In genomic region chr6:90350011-90350410, GRCm38 (mm10) we compare ENCODE assay signal across 43 mouse cellular contexts. TPM values are rescaled to one million over a fixed set of nuclear protein-coding genes. Genes with fewer than 3 reads are reported as not detected.
DNase-seq lines count a peak whose midpoint lies in the region; ATAC-seq and TF ChIP-seq lines count a peak whose summit lies in the region.
"Had no signal": no experiment of that assay in that cellular context is flagged by ENCODE, and none has a peak within 500 bp of the region (broad histone marks: within the 10 kb centered on the region; RNA-seq: fewer than 3 reads in every experiment).

No protein-coding gene starts in this region.

- H3K9ac ChIP-seq in hindbrain, postnatal 0 days (replicated peaks; ENCODE audit: low read length): no peak overlapping the region
- H3K9ac ChIP-seq: embryonic facial prominence, embryonic 12.5 days; heart, embryonic 13.5 days; limb, embryonic 15.5 days; liver, embryonic 13.5 days; midbrain, embryonic 15.5 days; neural tube, embryonic 13.5 days had no signal

- no peak overlapping the region for H3K27ac ChIP-seq in hindbrain, embryonic 10.5 days
- H3K27ac ChIP-seq in hindbrain, postnatal 0 days: no peak overlapping the region
- H3K27ac ChIP-seq: embryonic facial prominence, embryonic 12.5 days; heart, embryonic 13.5 days; limb, embryonic 15.5 days; liver, embryonic 13.5 days; midbrain, embryonic 15.5 days; neural tube, embryonic 13.5 days had no signal

- no peak overlapping the region for H3K4me2 ChIP-seq in hindbrain, postnatal 0 days (ENCODE audit: low read depth, low read length)
- H3K4me2 ChIP-seq: embryonic facial prominence, embryonic 12.5 days; heart, embryonic 13.5 days; limb, embryonic 15.5 days; liver, embryonic 13.5 days; midbrain, embryonic 15.5 days; neural tube, embryonic 13.5 days had no signal

- no peaks in the 10 kb centered on the region for H3K27me3 ChIP-seq in hindbrain, embryonic 10.5 days (ENCODE audit: insufficient read depth, poor library complexity, severe bottlenecking)
- no peaks in the 10 kb centered on the region for H3K27me3 ChIP-seq in hindbrain, postnatal 0 days (ENCODE audit: insufficient read depth, low read length)
- H3K27me3 ChIP-seq: embryonic facial prominence, embryonic 12.5 days; limb, embryonic 15.5 days; liver, embryonic 13.5 days; midbrain, embryonic 15.5 days; neural tube, embryonic 13.5 days had no signal

- no peaks in the 10 kb centered on the region for H3K9me3 ChIP-seq in hindbrain, embryonic 10.5 days
- no peaks in the 10 kb centered on the region for H3K9me3 ChIP-seq in hindbrain, postnatal 0 days (ENCODE audit: low read length)
- H3K9me3 ChIP-seq: embryonic facial prominence, embryonic 12.5 days; heart, embryonic 13.5 days; limb, embryonic 15.5 days; liver, embryonic 13.5 days; megakaryocyte, embryonic 14.5 days; midbrain, embryonic 15.5 days; neural tube, embryonic 13.5 days had no signal

- WGBS in hindbrain, embryonic 10.5 days: 61% methylated on average over 2 of the region's 2 CpGs
- WGBS in hindbrain, postnatal 0 days: 48% methylated on average over 2 of the region's 2 CpGs

- TF ChIP-seq CTCF in hindbrain, postnatal 0 days (IDR thresholded peaks at IDR 0.05; ENCODE audit: low read depth): no peak

- H3K4me3 ChIP-seq in hindbrain, embryonic 10.5 days: no peak overlapping the region
- no peak overlapping the region for H3K4me3 ChIP-seq in hindbrain, postnatal 0 days (ENCODE audit: low read length)
- H3K4me3 ChIP-seq: embryonic facial prominence, embryonic 12.5 days; erythroblast, embryonic 14.5 days; heart, embryonic 13.5 days; limb, embryonic 15.5 days; liver, embryonic 13.5 days; megakaryocyte, embryonic 14.5 days; midbrain, embryonic 15.5 days; neural tube, embryonic 13.5 days had no signal

- H3K36me3 ChIP-seq in hindbrain, embryonic 10.5 days: no peaks in the 10 kb centered on the region
- H3K36me3 ChIP-seq in hindbrain, postnatal 0 days (ENCODE audit: insufficient read depth, low read length): no peaks in the 10 kb centered on the region
- H3K36me3 ChIP-seq: embryonic facial prominence, embryonic 12.5 days; heart, embryonic 13.5 days; limb, embryonic 15.5 days; liver, embryonic 13.5 days; midbrain, embryonic 15.5 days; neural tube, embryonic 13.5 days had no signal

- DNase-seq in hindbrain, embryonic 10.5 days (ENCODE audit: low spot score): peak; percentile 34
- DNase-seq in hindbrain, postnatal 0 days (ENCODE audit: low spot score): no peak
- DNase-seq in 3T3-L1 (ENCODE audit: low read depth, low spot score) (peak; percentile 61), adipocyte (ENCODE audit: low spot score) (peak; percentile 47)
- peak; percentile 37 for DNase-seq in mesoderm, embryonic 11.5 days (ENCODE audit: low read depth, low spot score)
- DNase-seq in kidney, postnatal 25 days: no peak
- DNase-seq in adrenal gland, adult 18-20 months (ENCODE audit: low spot score in 2 of 2): no peak
- DNase-seq: adrenal gland, postnatal 10 days; B cell, adult 2 months; cerebellum, adult 11 months; cerebellum, adult 9-10 months; cerebellum, postnatal 36 days; gastrocnemius, postnatal 10 days; heart, postnatal 10 days; kidney, postnatal 14 days; liver, embryonic 13.5 days; lung, adult 18-20 months; lung, postnatal 4 days; right cerebral cortex, postnatal 4 days; thymus, postnatal 4 days had no signal

- ATAC-seq in hindbrain, postnatal 0 days: no peak
- ATAC-seq: activated CD4-positive, CD25-positive, alpha-beta regulatory T cell, adult 4 months; forebrain, embryonic 16.5 days; intestine, embryonic 16.5 days; lung, postnatal 0 days; midbrain, embryonic 15.5 days had no signal

- no peaks in the 10 kb centered on the region; the same call in 1 of the 2 replicates for H3K4me1 ChIP-seq in hindbrain, embryonic 10.5 days (replicated peaks)
- H3K4me1 ChIP-seq in hindbrain, postnatal 0 days (ENCODE audit: insufficient read depth, low read length): no peaks in the 10 kb centered on the region
- H3K4me1 ChIP-seq: heart, embryonic 13.5 days; liver, embryonic 13.5 days; midbrain, embryonic 15.5 days; neural tube, embryonic 13.5 days had no signal

RNA-seq across cellular contexts. Expression of gene Uroc1, which starts 16.9 kb away (rescaled TPM):
- polyA plus RNA-seq in hindbrain, embryonic 10.5 days (2016; fragmentation: Nextera tagmentation; extraction: Ambion mirVana): not detected in 2 replicates
- 0.07 TPM in 1 of 2 replicates, not detected in the other for total RNA-seq in hindbrain, postnatal 0 days (2014; rRNA removed)
- 0.04 TPM in 1 of 2 replicates, not detected in the other for polyA plus RNA-seq in hindbrain, postnatal 0 days (2015; fragmentation: Nextera tagmentation; extraction: Ambion mirVana)
- total RNA-seq in adrenal gland, adult 18-20 months (2021): under 1 TPM; 0.10 to 0.13 TPM
- total RNA-seq: gastrocnemius, postnatal 10 days; heart, adult 8-10 months; heart, postnatal 10 days; hematopoietic stem cell, adult 5-6 weeks; layer of hippocampus, adult 18-20 months; left cerebral cortex, adult 18-20 months; left cerebral cortex, postnatal 14 days had no signal
- polyA plus RNA-seq: activated CD4-positive, CD25-positive, alpha-beta regulatory T cell, adult 4 months; embryonic facial prominence, embryonic 12.5 days; erythroblast, embryonic 14.5 days; forebrain, embryonic 11.5 days; forebrain, embryonic 16.5 days; lung, postnatal 0 days; midbrain, embryonic 15.5 days; neural tube, embryonic 13.5 days; stomach, embryonic 14.5 days; testis, adult 2 months had no signal

RNA-seq across cellular contexts. Expression of gene Zxdc, which starts 19.3 kb away (rescaled TPM):
- polyA plus RNA-seq in hindbrain, embryonic 10.5 days (2016; fragmentation: Nextera tagmentation; extraction: Ambion mirVana): 5.8 and 8.4 TPM in 2 replicates
- total RNA-seq in hindbrain, postnatal 0 days (2014; rRNA removed): 45.7 and 49.7 TPM in 2 replicates
- polyA plus RNA-seq in hindbrain, postnatal 0 days (2015; fragmentation: Nextera tagmentation; extraction: Ambion mirVana): 7.4 and 7.8 TPM in 2 replicates
- 10 to 100 TPM; 33.0 to 43.5 TPM for total RNA-seq in adrenal gland, adult 18-20 months (2021)

RNA-seq across cellular contexts. Expression of gene Chst13, which starts 25.0 kb away (rescaled TPM):
- not detected in 2 replicates for polyA plus RNA-seq in hindbrain, embryonic 10.5 days (2016; fragmentation: Nextera tagmentation; extraction: Ambion mirVana)
- total RNA-seq in hindbrain, postnatal 0 days (2014; rRNA removed): 0.11 and 0.21 TPM in 2 replicates
- polyA plus RNA-seq in hindbrain, postnatal 0 days (2015; fragmentation: Nextera tagmentation; extraction: Ambion mirVana): 0.20 and 0.35 TPM in 2 replicates
- total RNA-seq in adrenal gland, adult 18-20 months (2021): not detected
- total RNA-seq: heart, postnatal 10 days; hematopoietic stem cell, adult 5-6 weeks; layer of hippocampus, adult 18-20 months; left cerebral cortex, adult 18-20 months; left cerebral cortex, postnatal 14 days had no signal
- polyA plus RNA-seq: activated CD4-positive, CD25-positive, alpha-beta regulatory T cell, adult 4 months; erythroblast, embryonic 14.5 days; forebrain, embryonic 16.5 days; heart, embryonic 13.5 days; midbrain, embryonic 15.5 days had no signal

RNA-seq across cellular contexts. Expression of gene BC048671, which starts 49.0 kb away (rescaled TPM):
- not detected in 2 replicates for polyA plus RNA-seq in hindbrain, embryonic 10.5 days (2016; fragmentation: Nextera tagmentation; extraction: Ambion mirVana)
- total RNA-seq in hindbrain, postnatal 0 days (2014; rRNA removed): not detected in 2 replicates
- not detected in 2 replicates for polyA plus RNA-seq in hindbrain, postnatal 0 days (2015; fragmentation: Nextera tagmentation; extraction: Ambion mirVana)
- not detected for total RNA-seq in adrenal gland, adult 18-20 months (2021)
- total RNA-seq: adrenal gland, postnatal 10 days; gastrocnemius, postnatal 10 days; heart, adult 8-10 months; heart, postnatal 10 days; hematopoietic stem cell, adult 5-6 weeks; layer of hippocampus, adult 18-20 months; layer of hippocampus, postnatal 10 days; left cerebral cortex, adult 18-20 months; left cerebral cortex, postnatal 14 days had no signal
- polyA plus RNA-seq: activated CD4-positive, CD25-positive, alpha-beta regulatory T cell, adult 4 months; embryonic facial prominence, embryonic 12.5 days; erythroblast, embryonic 14.5 days; forebrain, embryonic 11.5 days; forebrain, embryonic 16.5 days; heart, embryonic 13.5 days; intestine, embryonic 16.5 days; kidney, embryonic 14.5 days; limb, embryonic 15.5 days; liver, embryonic 13.5 days; lung, postnatal 0 days; midbrain, embryonic 15.5 days; neural tube, embryonic 13.5 days; spleen, adult 2 months; stomach, embryonic 14.5 days; thymus, postnatal 0 days had no signal

Comparison
In these comparisons a context has a peak if more than half of its experiments do, and no peak if none do; other contexts are left out.
1. DNase-seq: peak in hindbrain, embryonic 10.5 days (single experiment), 3T3-L1 (single experiment), adipocyte (single experiment) and mesoderm, embryonic 11.5 days (single experiment); none in hindbrain, postnatal 0 days (single experiment), kidney, postnatal 25 days (0 of 2) and adrenal gland, adult 18-20 months (0 of 2).